Mouse (Mus musculus) testis, adult 2 months (tissue): ENCODE data around the gene Sash1. TPM values are rescaled to one million over a fixed set of nuclear protein-coding genes. Genes with fewer than 3 reads are reported as not detected.

Experiments used
- H3K27ac ChIP-seq: fragments of 200-500 bp; 2 replicates; pipeline ENCODE4 v1.5.1; 2012; ENCODE audit warnings: low read depth, low read length; ENCODE audit not compliant: control insufficient read depth, insufficient read depth
- H3K27me3 ChIP-seq: fragments of 200-500 bp; 2 replicates; pipeline ENCODE4 v1.6.1; 2012; ENCODE audit warnings: mild to moderate bottlenecking, low read length, moderate library complexity; ENCODE audit not compliant: control insufficient read depth, insufficient read depth
- H3K36me3 ChIP-seq: fragments of 200-500 bp; 2 replicates; pipeline ENCODE4 v1.6.1; 2012; ENCODE audit warnings: mild to moderate bottlenecking, low read length; ENCODE audit not compliant: control insufficient read depth, insufficient read depth
- H3K4me1 ChIP-seq: fragments of 200-500 bp; 2 replicates; pipeline ENCODE4 v1.6.1; 2012; ENCODE audit warnings: low read length; ENCODE audit not compliant: control insufficient read depth, insufficient read depth
- H3K4me3 ChIP-seq: fragments of 200-500 bp; 2 replicates; pipeline ENCODE4 v1.5.1; 2012; ENCODE audit warnings: low read depth, mild to moderate bottlenecking, low read length, moderate library complexity, mixed read lengths; ENCODE audit not compliant: control insufficient read depth
- CTCF ChIP-seq: fragments of 200-500 bp; IDR thresholded peaks from 2 replicates; pipeline ENCODE4 v1.5.1; 2012; ENCODE audit warnings: low read depth, mild to moderate bottlenecking, inconsistent platforms, low read length, moderate library complexity; ENCODE audit not compliant: control insufficient read depth, insufficient read depth, insufficient replicate concordance
- POLR2A ChIP-seq: fragments of 200-500 bp; IDR thresholded peaks from 2 replicates; pipeline ENCODE4 v1.6.1; 2012; ENCODE audit warnings: low read depth, mild to moderate bottlenecking, inconsistent platforms, low read length, moderate library complexity; ENCODE audit not compliant: control insufficient read depth
- polyA plus RNA-seq: library from polyadenylated mRNA; depleted of rRNA; stranded (reverse); fragments of >200 nt; gene quantifications from 2 replicates; pipeline ENCODE4 v1.2.3, GENCODE M21; 2012

The Sash1 gene
- polyA plus RNA-seq, 1 experiment = 2.7 TPM

- no peak overlapping the region for H3K4me3 ChIP-seq
- no peaks in the 10 kb centered on the region for H3K36me3 ChIP-seq
- no peak overlapping the region for H3K27ac ChIP-seq
- TF ChIP-seq POLR2A (no peak), CTCF (no peak)
- H3K27me3 ChIP-seq = no peaks in the 10 kb centered on the region
- no peaks in the 10 kb centered on the region; the same call in 1 of the 2 replicates for H3K4me1 ChIP-seq
These were observed 132.5 kb downstream of the Sash1 start for GRCm38 (mm10) chr10:8753377-8753776.

- TF ChIP-seq CTCF (no peak), POLR2A (no peak)
- no peak overlapping the region for H3K27ac ChIP-seq
- H3K4me1 ChIP-seq = no peaks in the 10 kb centered on the region; the same call in 1 of the 2 replicates
- H3K27me3 ChIP-seq = no peaks in the 10 kb centered on the region
- no peaks in the 10 kb centered on the region for H3K36me3 ChIP-seq
- no peak overlapping the region for H3K4me3 ChIP-seq
These were observed 133.4 kb downstream of the Sash1 start for GRCm38 (mm10) chr10:8752436-8752835.

- TF ChIP-seq POLR2A = no peak
- no peak for TF ChIP-seq CTCF
- no peak overlapping the region for H3K27ac ChIP-seq
- H3K4me3 ChIP-seq = no peak overlapping the region
- H3K4me1 ChIP-seq = no peaks in the 10 kb centered on the region; the same call in 1 of the 2 replicates
- no peaks in the 10 kb centered on the region for H3K36me3 ChIP-seq
- no peaks in the 10 kb centered on the region for H3K27me3 ChIP-seq
These were observed 136.3 kb downstream of the Sash1 start for GRCm38 (mm10) chr10:8749537-8749936.

GRCm38 (mm10) chr10:8747450-8748212 is 138.2 kb downstream of the Sash1 start:
- Histone ChIP-seq H3K27me3 (no peaks in the 10 kb centered on the region), H3K4me1 (no peaks in the 10 kb centered on the region), H3K36me3 (no peaks in the 10 kb centered on the region), H3K27ac (no peak overlapping the region), H3K4me3 (no peak overlapping the region)
- TF ChIP-seq POLR2A (no peak), CTCF (no peak)

- no peaks in the 10 kb centered on the region for H3K27me3 ChIP-seq
- no peak overlapping the region for H3K4me3 ChIP-seq
- TF ChIP-seq POLR2A (no peak), CTCF (no peak)
- H3K4me1 ChIP-seq = no peaks in the 10 kb centered on the region
- no peaks in the 10 kb centered on the region for H3K36me3 ChIP-seq
- H3K27ac ChIP-seq = no peak overlapping the region
These were observed 139.7 kb downstream of the Sash1 start for GRCm38 (mm10) chr10:8746082-8746696.

GRCm38 (mm10) chr10:8742872-8743271 is 143.0 kb downstream of the Sash1 start:
- Histone ChIP-seq H3K4me1 (no peaks in the 10 kb centered on the region), H3K36me3 (no peaks in the 10 kb centered on the region), H3K4me3 (no peak overlapping the region), H3K27ac (no peak overlapping the region), H3K27me3 (no peaks in the 10 kb centered on the region)
- TF ChIP-seq POLR2A (no peak), CTCF (peak; percentile 61; the same call in 1 of the 2 replicates)

GRCm38 (mm10) chr10:8741505-8741904 is 144.4 kb downstream of the Sash1 start:
- no peak overlapping the region for H3K27ac ChIP-seq
- no peak for TF ChIP-seq CTCF
- TF ChIP-seq POLR2A = no peak
- H3K36me3 ChIP-seq = no peaks in the 10 kb centered on the region
- H3K27me3 ChIP-seq = no peaks in the 10 kb centered on the region
- no peak overlapping the region for H3K4me3 ChIP-seq
- no peaks in the 10 kb centered on the region for H3K4me1 ChIP-seq
